Comparison of ENCODE assay signal across 8 mouse cellular contexts in the genomic region with DNA sequence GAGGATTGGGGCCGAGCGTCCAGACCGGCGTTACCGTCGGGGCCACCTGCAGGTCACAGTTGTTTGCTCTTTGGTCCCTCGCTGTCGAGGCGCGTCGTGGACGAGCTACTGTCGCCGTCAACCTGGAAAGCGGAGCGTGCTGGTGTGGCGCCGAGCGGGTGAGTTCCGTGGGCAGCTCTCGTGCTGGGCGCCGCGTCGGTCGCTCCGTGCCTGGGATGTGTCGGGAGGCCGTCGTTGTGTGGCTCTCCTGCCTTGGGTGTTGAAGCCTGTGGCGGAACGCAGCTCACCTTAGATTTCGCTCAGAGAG. TPM values are rescaled to one million over a fixed set of nuclear protein-coding genes. Genes with fewer than 3 reads are reported as not detected.
DNase-seq lines count a peak whose midpoint lies in the region; ATAC-seq and TF ChIP-seq lines count a peak whose summit lies in the region.

A gene (minus strand): TSS at position 116 of the 307 bp plus-strand sequence.

- peaks cover 10% of the 10 kb centered on the region; the same call in 1 of the 2 replicates for H3K4me1 ChIP-seq in lung, adult 2 months (ENCODE audit: control insufficient read depth, insufficient read depth, low read length)
- peaks cover 23% of the 10 kb centered on the region for H3K4me1 ChIP-seq in heart, embryonic 10.5 days
- H3K4me1 ChIP-seq in midbrain, embryonic 16.5 days (ENCODE audit: control insufficient read depth, insufficient read depth, low read length): peaks cover 15% of the 10 kb centered on the region

- peak within 1 kb of the TSS; percentile 99 for H3K27ac ChIP-seq in heart, embryonic 10.5 days
- H3K27ac ChIP-seq in midbrain, embryonic 16.5 days (ENCODE audit: low read length): peak within 1 kb of the TSS; percentile 94

- peaks cover 64% of the 10 kb centered on the region for H3K36me3 ChIP-seq in heart, embryonic 10.5 days
- H3K36me3 ChIP-seq in midbrain, embryonic 16.5 days (ENCODE audit: control insufficient read depth, insufficient read depth, low read length): peaks cover 22% of the 10 kb centered on the region

- no peaks in the 10 kb centered on the region for H3K9me3 ChIP-seq in heart, embryonic 10.5 days
- H3K9me3 ChIP-seq in midbrain, embryonic 16.5 days (replicated peaks; ENCODE audit: control insufficient read depth, low read length, poor library complexity, severe bottlenecking): no peaks in the 10 kb centered on the region

- TF ChIP-seq POLR2A in lung, adult 2 months (IDR thresholded peaks at IDR 0.05; ENCODE audit: borderline replicate concordance, extremely low read depth, low read depth, low read length): no peak

- H3K27me3 ChIP-seq in heart, embryonic 10.5 days (ENCODE audit: insufficient read depth, poor library complexity, severe bottlenecking): no peaks in the 10 kb centered on the region
- H3K27me3 ChIP-seq in midbrain, embryonic 16.5 days (ENCODE audit: control insufficient read depth, insufficient read depth, low read depth, low read length): no peaks in the 10 kb centered on the region

- peak within 1 kb of the TSS; percentile 88 for H3K4me3 ChIP-seq in lung, adult 2 months (replicated peaks; ENCODE audit: extremely low read depth, low read depth, low read length)
- peak within 1 kb of the TSS; percentile 75 for H3K4me3 ChIP-seq in heart, embryonic 10.5 days
- peak within 1 kb of the TSS; percentile 97 for H3K4me3 ChIP-seq in midbrain, embryonic 16.5 days (ENCODE audit: low read depth, low read length)

- WGBS in lung, adult 2 months: under 1% methylated on average over 33 of the region's 33 CpGs
- 0% methylated on average over 33 of the region's 33 CpGs for WGBS in heart, embryonic 10.5 days
- WGBS in midbrain, embryonic 16.5 days: under 1% methylated on average over 33 of the region's 33 CpGs

- ATAC-seq in common myeloid progenitor, adult 5-6 weeks (replicated peaks; ENCODE audit: low read depth, poor library complexity, severe bottlenecking): peak; percentile 27
- ATAC-seq in midbrain, embryonic 16.5 days: 0 out of 2 replicates have a peak, but pooled peaks have one; percentile 1

- H3K9ac ChIP-seq in midbrain, embryonic 16.5 days (ENCODE audit: low read depth, low read length): peak within 1 kb of the TSS; percentile 84

- no peak for DNase-seq in lung, adult 2 months
- no peak for DNase-seq in lung, postnatal 4 days
- no peak for DNase-seq in heart, embryonic 10.5 days (ENCODE audit: low spot score)
- no peak for DNase-seq in layer of hippocampus, postnatal 36 days
- DNase-seq in right cerebral cortex, adult 18-20 months: no peak
- no peak for DNase-seq in thymus, postnatal 10 days (ENCODE audit: low spot score in 2 of 2)

- H3K4me2 ChIP-seq in midbrain, embryonic 16.5 days (ENCODE audit: low read length): peak within 1 kb of the TSS; percentile 95

- no peak for TF ChIP-seq CTCF in lung, adult 2 months (IDR thresholded peaks at IDR 0.05; ENCODE audit: insufficient read depth, low read length)

RNA-seq across cellular contexts. Expression of the gene that starts here (rescaled TPM):
- polyA plus RNA-seq in lung, adult 2 months (2012; rRNA removed): 68.1 and 94.3 TPM in 2 replicates
- total RNA-seq in common myeloid progenitor, adult 5-6 weeks (2017): 71.4 and 75.6 TPM in 2 replicates
- polyA plus RNA-seq in heart, embryonic 10.5 days (2016; fragmentation: Nextera tagmentation; extraction: Ambion mirVana): 533 and 575 TPM in 2 replicates
- total RNA-seq in layer of hippocampus, postnatal 36 days (2021): 10 to 100 TPM; 80.9 to 90.9 TPM
- 302 and 321 TPM in 2 replicates for polyA plus RNA-seq in midbrain, embryonic 16.5 days (2015; fragmentation: Nextera tagmentation; extraction: Ambion mirVana)
